Mouse (Mus musculus) midbrain, embryonic 14.5 days (tissue): ENCODE results near the gene Mrps18c. TPM values are rescaled to one million over a fixed set of nuclear protein-coding genes. Genes with fewer than 3 reads are reported as not detected.

ENCODE experiments used
- ATAC-seq: fragments of 200-750 bp; cut with Nextera tagmentation; 2 replicates; pipeline ENCODE4 v1.8.0; 2017; ENCODE audit warnings: moderate number of reproducible peaks, moderate library complexity; ENCODE audit not compliant: low FRiP score, low TSS enrichment
- DNase-seq: peaks from one replicate; pipeline ENCODE4 v3.0.0-alpha.2; 2015
- H3K27ac ChIP-seq: fragments of 300-500 bp; sonication (generic); replicated peaks from 2 replicates; pipeline ENCODE4 v1.5.1; 2014; ENCODE audit warnings: mild to moderate bottlenecking, low read depth, low read length, moderate library complexity
- H3K27me3 ChIP-seq: fragments of 300-500 bp; sonication (generic); 2 replicates; pipeline ENCODE4 v1.6.1; 2014; ENCODE audit warnings: low read length, control low read depth, mixed read lengths; ENCODE audit not compliant: control insufficient read depth, insufficient read depth
- H3K36me3 ChIP-seq: fragments of 300-500 bp; sonication (generic); 2 replicates; pipeline ENCODE4 v1.6.1; 2014; ENCODE audit warnings: low read length, control low read depth; ENCODE audit not compliant: control insufficient read depth, insufficient read depth
- H3K4me1 ChIP-seq: fragments of 300-500 bp; sonication (generic); 2 replicates; pipeline ENCODE4 v1.6.1; 2014; ENCODE audit warnings: mild to moderate bottlenecking, antibody characterized with exemption, low read length, control low read depth; ENCODE audit not compliant: control insufficient read depth, insufficient read depth
- H3K4me2 ChIP-seq: fragments of 300-500 bp; sonication (generic); 2 replicates; pipeline ENCODE4 v1.6.1; 2014; ENCODE audit warnings: mild to moderate bottlenecking, low read length, moderate library complexity
- H3K4me3 ChIP-seq: fragments of 300-500 bp; sonication (generic); replicated peaks from 2 replicates; pipeline ENCODE4 v1.5.1; 2014; ENCODE audit warnings: low read depth, low read length
- H3K9ac ChIP-seq: fragments of 300-500 bp; sonication (generic); replicated peaks from 2 replicates; pipeline ENCODE4 v1.6.1; 2014; ENCODE audit warnings: mild to moderate bottlenecking, low read length, moderate library complexity
- H3K9me3 ChIP-seq: fragments of 300-500 bp; sonication (generic); 2 replicates; pipeline ENCODE4 v1.6.1; 2016; ENCODE audit warnings: low read length, control low read depth, mixed read lengths; ENCODE audit not compliant: control insufficient read depth
- WGBS: fragments of 180-500 bp; shearing (Covaris S2); extraction: QIAGEN DNeasy Blood & Tissue Kit; methylation state at CpG from one replicate; pipeline ENCODE4 v1.1.7; 2014; 5-methylcytosine and 5-hydroxymethylcytosine counted together
- polyA plus RNA-seq: library from polyadenylated mRNA; unstranded; fragments of >200 nt; fragmentation: Nextera tagmentation; extraction: Ambion mirVana; gene quantifications from 2 replicates; pipeline ENCODE4 v1.2.1, GENCODE M21; 2014

Mrps18c gene
- polyA plus RNA-seq: 160 and 171 TPM in 2 replicates

DNA sequence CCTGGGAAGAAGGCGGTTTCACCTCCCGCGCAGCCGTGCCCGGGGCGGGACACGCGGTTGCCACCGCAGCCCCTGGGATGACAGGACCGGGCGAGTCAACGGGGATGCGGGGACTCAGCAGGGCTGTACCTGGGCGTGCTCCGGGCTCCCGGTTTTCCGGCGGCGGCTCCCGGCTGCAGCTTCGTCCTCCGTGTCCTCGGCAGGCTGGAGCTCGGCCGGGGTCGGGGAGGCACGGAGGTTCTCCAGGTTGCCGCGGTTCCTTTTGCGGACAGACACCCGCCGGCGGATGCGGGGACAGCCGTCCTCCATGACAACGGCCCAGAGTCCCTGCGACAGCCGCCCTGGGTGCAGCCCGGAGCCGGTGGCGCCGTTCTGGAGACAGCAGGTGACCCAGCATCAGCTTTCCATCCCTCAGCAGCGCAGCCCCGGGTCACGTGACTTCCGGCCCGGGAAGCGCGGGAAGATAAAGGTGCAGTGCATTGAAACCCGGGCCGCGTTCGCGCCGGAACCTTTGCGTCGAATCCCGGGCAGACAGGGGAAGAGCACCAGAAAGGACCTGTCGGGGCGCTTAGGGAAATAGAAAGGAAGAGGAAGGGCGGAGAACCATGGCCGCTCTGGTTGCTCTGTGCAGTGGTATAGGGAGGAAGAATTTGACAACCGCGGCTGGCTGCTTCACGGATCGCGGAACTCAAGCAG is at the start of gene Mrps18c, which contains the start of gene Helq:
Mrps18c (plus strand) TSS at position 463 of the 696 bp plus-strand sequence.
Helq (minus strand) TSS at position 434 of the 696 bp plus-strand sequence.
- H3K9me3 ChIP-seq: no peaks in the 10 kb centered on the region
- H3K9ac ChIP-seq: peak within 1 kb of the TSS; percentile 80
- peak; percentile 97 for DNase-seq
- ATAC-seq: peak; percentile 98
- peak within 1 kb of the TSS; percentile 70 for H3K27ac ChIP-seq
- H3K36me3 ChIP-seq: peaks cover 36% of the 10 kb centered on the region
- H3K4me2 ChIP-seq: peak within 1 kb of the TSS; percentile 92
- H3K4me1 ChIP-seq: peaks cover 16% of the 10 kb centered on the region
- H3K27me3 ChIP-seq: no peaks in the 10 kb centered on the region
- WGBS: under 1% methylated on average over 67 of the region's 67 CpGs
- peak within 1 kb of the TSS; percentile 84 for H3K4me3 ChIP-seq

DNA sequence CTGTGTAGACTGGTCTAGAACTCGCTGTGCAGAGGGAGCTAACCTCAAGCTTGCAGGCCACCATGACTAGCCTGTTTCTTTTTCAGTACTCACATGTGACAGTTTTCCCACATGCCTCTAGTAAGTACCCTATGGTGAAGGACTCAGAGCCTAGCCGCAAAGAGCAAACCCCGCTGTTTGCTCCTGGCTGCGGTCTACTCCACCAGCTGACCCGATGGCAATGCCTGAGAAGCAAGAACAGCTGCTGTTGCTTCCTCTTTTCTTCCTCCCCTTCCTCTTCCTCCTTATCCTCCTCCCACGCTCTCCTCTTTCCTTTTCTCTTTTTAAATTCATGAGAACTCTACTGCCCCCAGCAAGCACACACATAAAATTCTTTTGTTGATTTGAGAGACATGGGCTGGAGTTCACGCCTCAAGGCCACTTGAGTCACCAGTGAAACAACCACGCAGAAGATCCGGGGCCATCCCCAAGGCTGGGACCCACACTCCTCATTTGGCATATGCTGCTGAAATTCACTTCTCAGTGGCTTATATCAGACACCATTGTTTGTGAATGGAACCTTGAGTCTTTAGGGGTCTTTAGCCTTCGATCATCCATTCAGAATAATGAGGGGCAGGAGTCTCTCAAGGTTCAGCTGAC is 47.7 kb upstream of the Mrps18c start:
- H3K9me3 ChIP-seq: no peaks in the 10 kb centered on the region
- no peaks in the 10 kb centered on the region for H3K36me3 ChIP-seq
- DNase-seq (no peak), ATAC-seq (no peak)
- no peaks in the 10 kb centered on the region for H3K27me3 ChIP-seq
- no peak overlapping the region for H3K4me3 ChIP-seq
- no peak overlapping the region for H3K4me2 ChIP-seq
- 0 out of 2 replicates have a peak, but pooled peaks cover 4% of the 10 kb centered on the region for H3K4me1 ChIP-seq
- H3K9ac ChIP-seq: no peak overlapping the region
- WGBS: 81% methylated on average over 10 of the region's 10 CpGs
- no peak overlapping the region for H3K27ac ChIP-seq

DNA sequence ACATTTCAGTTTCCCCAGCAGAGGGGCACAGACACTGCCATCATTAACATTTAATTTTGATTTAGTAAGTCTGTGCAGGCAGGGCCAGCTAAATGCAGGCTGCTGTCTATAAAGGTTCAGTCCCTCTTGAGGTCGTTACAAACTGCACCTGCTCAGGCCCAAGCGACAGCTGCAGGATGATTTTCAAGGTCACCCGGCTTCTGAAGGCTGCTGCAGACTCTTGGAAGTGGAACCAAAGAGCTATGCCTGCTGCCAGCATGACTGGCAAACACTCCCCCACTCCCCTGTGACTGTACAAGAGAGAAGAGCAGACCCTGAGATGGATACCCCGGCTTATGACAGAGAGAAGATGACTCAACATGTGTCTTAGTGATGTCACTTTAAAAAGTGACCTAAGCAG is 46.8 kb upstream of the Mrps18c start:
- Histone ChIP-seq H3K36me3 (no peaks in the 10 kb centered on the region), H3K9me3 (no peaks in the 10 kb centered on the region), H3K27me3 (no peaks in the 10 kb centered on the region), H3K4me2 (no peak overlapping the region), H3K4me1 (0 out of 2 replicates have a peak, but pooled peaks cover 4% of the 10 kb centered on the region), H3K4me3 (no peak overlapping the region), H3K9ac (no peak overlapping the region), H3K27ac (no peak overlapping the region)
- ATAC-seq (no peak), DNase-seq (peak; percentile 14)
- 43% methylated on average over 4 of the region's 4 CpGs for WGBS

DNA sequence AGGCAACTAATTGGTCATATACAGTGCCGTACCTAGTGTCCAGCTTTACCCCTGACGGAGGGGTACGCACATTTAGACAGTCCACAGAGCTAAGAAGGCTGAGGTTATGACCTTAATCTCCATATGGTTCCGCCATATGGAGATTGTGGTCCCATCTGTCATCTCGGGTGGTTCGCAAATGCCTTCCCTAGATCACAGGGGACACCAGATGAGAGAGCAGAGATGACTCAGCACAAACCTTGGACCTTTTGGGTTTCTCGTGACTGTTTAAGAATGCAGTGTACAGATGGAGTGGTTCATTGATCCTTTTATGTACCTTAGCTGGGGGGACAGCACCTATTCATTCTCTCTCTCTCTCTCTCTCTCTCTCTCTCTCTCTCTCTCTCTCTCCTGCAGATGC is 45.0 kb upstream of the Mrps18c start:
- H3K4me2 ChIP-seq: no peak overlapping the region
- H3K36me3 ChIP-seq: no peaks in the 10 kb centered on the region
- H3K9ac ChIP-seq: no peak overlapping the region
- ATAC-seq (no peak), DNase-seq (peak; percentile 10)
- H3K4me1 ChIP-seq: 0 out of 2 replicates have a peak, but pooled peaks cover 4% of the 10 kb centered on the region
- no peak overlapping the region for H3K4me3 ChIP-seq
- H3K9me3 ChIP-seq: no peaks in the 10 kb centered on the region
- no peak overlapping the region for H3K27ac ChIP-seq
- no peaks in the 10 kb centered on the region for H3K27me3 ChIP-seq
- WGBS: 45% methylated on average over 7 of the region's 7 CpGs

DNA sequence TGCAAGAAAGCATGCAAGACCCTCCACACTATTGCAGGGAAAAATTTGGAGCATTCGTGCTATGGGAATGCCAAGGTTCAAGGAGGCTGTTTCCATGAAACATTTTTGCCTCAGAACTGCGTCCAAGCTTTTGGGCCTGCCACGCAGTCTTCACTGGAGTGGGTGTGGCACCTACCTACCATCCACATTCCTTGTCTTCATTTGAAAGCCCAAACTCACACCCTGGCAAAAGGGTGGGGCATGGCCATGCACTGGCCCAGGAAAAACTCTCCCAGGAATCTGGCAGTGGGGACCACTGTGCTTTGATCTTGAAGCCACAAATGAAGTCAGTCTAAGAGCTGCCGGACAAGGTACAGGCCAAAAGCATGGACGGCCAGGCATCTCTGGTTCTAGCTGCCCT is 40.3 kb upstream of the Mrps18c start:
- no peak for DNase-seq
- WGBS: 94% methylated on average over 5 of the region's 5 CpGs
- no peak for ATAC-seq

DNA sequence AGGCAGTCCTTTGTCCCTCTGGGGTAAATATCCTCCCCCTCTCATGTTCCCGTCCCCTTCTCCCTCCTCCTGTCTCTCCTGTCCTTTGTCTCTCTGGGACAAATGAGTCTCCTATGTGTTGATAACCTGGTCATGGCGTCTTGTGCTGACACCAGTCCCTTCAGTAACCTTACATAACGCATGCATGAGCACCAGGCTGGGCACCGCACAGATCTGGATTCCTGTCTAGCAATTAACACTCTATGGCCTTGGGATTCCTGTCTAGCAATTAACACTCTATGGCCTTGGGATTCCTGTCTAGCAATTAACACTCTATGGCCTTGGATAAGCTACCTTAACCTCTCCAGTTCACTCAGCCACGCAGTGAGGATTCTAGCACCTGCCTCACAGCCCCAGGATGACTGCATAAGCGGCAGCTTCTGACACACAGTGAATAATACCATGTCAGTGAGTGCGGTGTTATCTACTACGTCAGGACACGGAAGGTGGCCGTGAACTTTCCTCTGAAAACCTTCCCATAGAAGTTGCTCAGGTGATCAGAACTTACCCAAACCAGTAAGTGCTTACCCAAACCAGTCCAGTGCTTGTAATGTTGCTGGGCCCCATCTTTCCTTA is 38.3 kb upstream of the Mrps18c start:
- H3K4me2 ChIP-seq: no peak overlapping the region
- H3K9ac ChIP-seq: no peak overlapping the region
- ATAC-seq: no peak
- no peaks in the 10 kb centered on the region for H3K27me3 ChIP-seq
- peaks cover 40% of the 10 kb centered on the region for H3K36me3 ChIP-seq
- 88% methylated on average over 10 of the region's 10 CpGs for WGBS
- H3K4me1 ChIP-seq: no peaks in the 10 kb centered on the region
- no peak overlapping the region for H3K4me3 ChIP-seq
- H3K9me3 ChIP-seq: no peaks in the 10 kb centered on the region
- no peak overlapping the region for H3K27ac ChIP-seq
- no peak for DNase-seq

More for the DNA sequence above, 40.3 kb upstream of the Mrps18c start:
- H3K36me3 ChIP-seq: peaks cover 21% of the 10 kb centered on the region
- H3K9me3 ChIP-seq: no peaks in the 10 kb centered on the region
- H3K9ac ChIP-seq: no peak overlapping the region
- no peak overlapping the region for H3K4me3 ChIP-seq
- H3K27ac ChIP-seq: no peak overlapping the region
- H3K4me1 ChIP-seq: no peaks in the 10 kb centered on the region
- no peak overlapping the region for H3K4me2 ChIP-seq
- H3K27me3 ChIP-seq: no peaks in the 10 kb centered on the region

DNA sequence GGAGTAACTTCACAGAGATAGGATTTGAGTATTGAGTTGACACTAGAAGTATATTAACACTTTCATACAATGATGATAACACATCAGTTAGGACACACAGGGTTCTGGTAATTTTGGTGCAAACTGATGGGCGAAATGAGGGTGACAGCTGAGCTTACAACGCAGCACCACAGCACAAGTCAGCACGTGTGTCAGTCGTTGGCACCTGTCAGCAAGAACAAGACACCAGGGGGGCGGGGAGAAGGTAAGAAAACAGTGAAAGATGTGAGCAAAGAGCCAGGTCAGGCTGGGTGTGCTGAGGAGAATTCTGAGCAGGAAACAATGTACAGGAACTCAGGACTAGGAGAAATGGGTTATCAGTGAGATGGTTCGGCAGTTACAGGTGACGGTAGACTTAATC is 36.7 kb upstream of the Mrps18c start:
- Histone ChIP-seq H3K27me3 (no peaks in the 10 kb centered on the region), H3K36me3 (peaks cover 56% of the 10 kb centered on the region), H3K9me3 (no peaks in the 10 kb centered on the region), H3K4me1 (no peaks in the 10 kb centered on the region), H3K27ac (no peak overlapping the region), H3K4me2 (no peak overlapping the region), H3K4me3 (no peak overlapping the region), H3K9ac (no peak overlapping the region)
- DNase-seq (no peak), ATAC-seq (no peak)
- 93% methylated on average over 7 of the region's 7 CpGs for WGBS

DNA sequence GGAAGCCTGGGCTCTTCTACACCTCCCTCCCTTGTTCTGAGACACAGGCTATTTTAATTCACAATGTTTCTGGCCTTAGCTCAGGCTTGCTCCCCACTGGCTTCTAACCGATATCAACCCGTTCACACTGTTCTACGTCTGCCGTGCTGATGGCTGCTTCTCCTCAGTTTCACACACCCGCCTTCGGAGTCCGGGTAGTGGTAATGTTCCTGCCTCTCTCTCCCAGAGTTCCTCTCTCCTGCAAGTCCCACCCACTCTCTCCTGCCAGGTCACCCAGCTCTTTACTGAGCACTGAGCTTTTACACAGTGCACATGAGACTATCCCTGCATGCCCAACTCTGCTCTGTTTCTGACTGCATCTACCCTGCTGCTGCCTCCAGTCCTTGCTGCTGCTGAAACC is 32.4 kb upstream of the Mrps18c start:
- no peak overlapping the region for H3K4me3 ChIP-seq
- H3K4me1 ChIP-seq: no peaks in the 10 kb centered on the region
- no peaks in the 10 kb centered on the region for H3K9me3 ChIP-seq
- no peak overlapping the region for H3K9ac ChIP-seq
- no peaks in the 10 kb centered on the region for H3K27me3 ChIP-seq
- peaks cover 93% of the 10 kb centered on the region for H3K36me3 ChIP-seq
- DNase-seq (no peak), ATAC-seq (no peak)
- H3K27ac ChIP-seq: no peak overlapping the region
- no peak overlapping the region for H3K4me2 ChIP-seq
- WGBS: 95% methylated on average over 7 of the region's 7 CpGs
